Mouse (Mus musculus): Measurements from ENCODE around the gene Nebl.

GRCm38 (mm10) chr2:17640861-17641260 is 90.4 kb downstream of the Nebl start:
- TF ChIP-seq CTCF (IDR thresholded peaks at IDR 0.05; ENCODE audit: low read depth, low read length) (no peak), POLR2A (IDR thresholded peaks at IDR 0.05; ENCODE audit: insufficient read depth, low read length) (no peak), EP300 (IDR thresholded peaks at IDR 0.05; ENCODE audit: insufficient read depth, low read depth, low read length) (no peak)
